Mouse (Mus musculus): ENCODE results near the gene Ppp1r3g. TPM values are rescaled to one million over a fixed set of nuclear protein-coding genes. Genes with fewer than 3 reads are reported as not detected.

Gene Ppp1r3g
- polyA plus RNA-seq, 1 experiment, result not detected

DNA sequence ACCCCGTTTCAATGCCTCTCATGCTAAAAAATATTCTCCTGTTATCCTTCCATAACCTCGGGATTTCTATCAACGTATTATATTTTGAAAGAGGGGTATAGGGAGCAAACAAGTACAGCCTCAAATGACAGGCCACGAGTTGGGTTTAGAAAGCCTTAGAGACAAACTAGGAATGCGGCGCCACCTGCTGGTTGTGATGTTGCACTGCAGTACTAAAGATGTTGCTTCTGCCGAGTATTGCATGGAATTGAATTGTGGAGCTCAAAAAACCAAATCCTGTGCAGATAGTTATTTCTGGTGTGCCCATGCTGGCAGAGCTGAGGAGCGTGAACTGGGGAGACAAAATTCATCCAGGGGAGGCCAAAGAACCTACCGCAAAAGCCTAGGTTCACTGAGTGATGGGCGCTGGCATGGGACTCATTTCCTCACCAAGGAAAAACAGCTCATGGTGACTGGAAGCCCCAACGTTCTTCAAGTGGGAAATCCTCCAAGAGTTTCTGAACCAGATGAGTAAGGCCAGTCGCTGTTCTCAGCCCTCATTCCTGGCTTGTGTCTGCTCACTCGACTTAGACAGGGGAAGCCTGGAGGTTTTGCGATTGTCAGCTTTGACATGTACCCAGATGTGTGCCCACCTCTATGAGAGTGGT is 11.2 kb upstream of the Ppp1r3g start:
- 23% methylated on average over 14 of the region's 14 CpGs for WGBS
- TF ChIP-seq CTCF (IDR thresholded peaks at IDR 0.05; ENCODE audit: extremely low read depth, insufficient read length, insufficient replicate concordance, low read depth, low read length) (peak; percentile 64; the same call in 1 of the 2 replicates), POLR2A (IDR thresholded peaks at IDR 0.05; ENCODE audit: low read depth, low read length) (no peak)
- H3K27me3 ChIP-seq (ENCODE audit: control insufficient read depth, insufficient read depth, low read length), result no peaks in the 10 kb centered on the region

DNA sequence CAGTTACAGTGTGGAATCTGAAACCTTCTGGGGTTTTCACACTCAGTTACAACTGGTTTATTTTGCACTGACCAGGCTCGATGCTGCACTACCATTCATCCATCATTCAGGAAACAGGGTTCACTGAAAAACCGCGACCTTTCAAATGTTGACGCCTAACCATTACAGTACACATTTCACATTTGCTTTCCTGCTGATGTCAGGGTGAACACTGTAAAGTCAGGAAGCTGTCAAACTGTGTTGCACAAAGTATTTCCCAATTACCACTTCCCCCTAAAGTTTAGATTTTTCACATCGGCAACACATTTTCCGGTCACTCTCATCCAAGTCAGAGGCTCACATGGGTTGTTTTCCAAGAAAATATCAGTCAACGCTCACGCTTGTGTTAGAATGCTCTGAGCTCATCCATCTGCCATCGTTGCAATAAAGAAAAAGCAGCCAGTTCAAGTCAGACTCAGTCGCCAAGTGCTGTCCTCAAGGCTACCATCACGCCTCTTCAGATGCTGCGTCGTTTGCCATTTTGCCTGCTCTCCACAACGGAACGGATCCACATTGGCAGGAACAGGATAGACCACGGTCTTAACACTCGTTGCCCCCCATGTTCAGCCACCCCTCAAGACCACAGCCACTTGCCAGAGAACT is 8.7 kb upstream of the Ppp1r3g start:
- Histone ChIP-seq H3K27ac (ENCODE audit: insufficient read depth, low read depth, low read length) (no peak overlapping the region), H3K4me1 (ENCODE audit: control insufficient read depth, insufficient read depth, insufficient read length, low read length) (0 out of 2 replicates have a peak, but pooled peaks cover 3% of the 10 kb centered on the region), H3K4me3 (ENCODE audit: low read depth, low read length) (no peak overlapping the region), H3K36me3 (ENCODE audit: control insufficient read depth, insufficient read depth, low read length) (no peaks in the 10 kb centered on the region), H3K27me3 (ENCODE audit: control insufficient read depth, insufficient read depth, low read length) (no peaks in the 10 kb centered on the region)
- 76% methylated on average over 17 of the region's 17 CpGs for WGBS
- TF ChIP-seq POLR2A (IDR thresholded peaks at IDR 0.05; ENCODE audit: low read depth, low read length) (no peak), CTCF (IDR thresholded peaks at IDR 0.05; ENCODE audit: extremely low read depth, insufficient read length, insufficient replicate concordance, low read depth, low read length) (no peak)

More for the DNA sequence above, 11.2 kb upstream of the Ppp1r3g start:
- H3K27ac ChIP-seq (ENCODE audit: insufficient read depth, low read depth, low read length), result no peak overlapping the region
- H3K36me3 ChIP-seq (ENCODE audit: control insufficient read depth, insufficient read depth, low read length), result no peaks in the 10 kb centered on the region
- H3K4me1 ChIP-seq (ENCODE audit: control insufficient read depth, insufficient read depth, insufficient read length, low read length), result 0 out of 2 replicates have a peak, but pooled peaks cover 3% of the 10 kb centered on the region
- no peak overlapping the region for H3K4me3 ChIP-seq (ENCODE audit: low read depth, low read length)

DNA sequence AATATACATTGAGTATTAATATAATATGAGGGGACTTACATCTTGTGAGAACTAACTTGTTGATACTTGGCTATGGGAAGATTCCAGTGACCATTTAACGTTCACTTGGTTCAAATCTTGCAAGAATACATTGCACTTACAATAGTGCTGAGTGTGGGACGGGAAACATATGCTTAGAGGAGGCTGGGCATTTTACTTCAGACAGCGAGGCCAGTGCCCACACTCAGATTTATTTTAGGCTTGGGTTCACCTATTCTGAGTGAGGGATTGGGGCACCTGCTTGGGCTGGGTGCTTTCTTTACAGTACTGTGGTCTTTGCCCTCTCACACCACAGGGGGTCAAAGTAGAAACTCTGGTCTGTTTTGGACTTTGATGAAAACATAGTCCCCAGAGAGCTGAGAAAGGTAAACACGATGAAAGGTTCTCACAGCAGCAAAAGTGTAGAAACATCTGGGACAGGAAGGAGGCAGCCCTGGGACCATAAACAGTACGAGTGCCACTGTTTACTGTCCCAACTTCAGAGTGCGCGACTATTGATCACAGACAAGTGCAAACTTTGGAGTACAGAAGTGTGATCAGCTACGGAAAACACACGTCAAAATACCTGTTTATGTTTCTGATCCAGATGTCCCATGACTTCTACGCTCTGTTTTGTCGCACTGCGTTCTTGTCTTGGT is 890 bp downstream of the Ppp1r3g start:
- no peaks in the 10 kb centered on the region for H3K4me1 ChIP-seq (ENCODE audit: control insufficient read depth, insufficient read depth, insufficient read length, low read length)
- no peaks in the 10 kb centered on the region for H3K27me3 ChIP-seq (ENCODE audit: control insufficient read depth, insufficient read depth, low read length)
- no peak overlapping the region for H3K27ac ChIP-seq (ENCODE audit: insufficient read depth, low read depth, low read length)
- no peak overlapping the region for H3K4me3 ChIP-seq (ENCODE audit: low read depth, low read length)
- H3K36me3 ChIP-seq (ENCODE audit: control insufficient read depth, insufficient read depth, low read length), result no peaks in the 10 kb centered on the region
- WGBS, result 69% methylated on average over 12 of the region's 12 CpGs
- no peak for TF ChIP-seq POLR2A (IDR thresholded peaks at IDR 0.05; ENCODE audit: low read depth, low read length)
- no peak for TF ChIP-seq CTCF (IDR thresholded peaks at IDR 0.05; ENCODE audit: extremely low read depth, insufficient read length, insufficient replicate concordance, low read depth, low read length)

DNA sequence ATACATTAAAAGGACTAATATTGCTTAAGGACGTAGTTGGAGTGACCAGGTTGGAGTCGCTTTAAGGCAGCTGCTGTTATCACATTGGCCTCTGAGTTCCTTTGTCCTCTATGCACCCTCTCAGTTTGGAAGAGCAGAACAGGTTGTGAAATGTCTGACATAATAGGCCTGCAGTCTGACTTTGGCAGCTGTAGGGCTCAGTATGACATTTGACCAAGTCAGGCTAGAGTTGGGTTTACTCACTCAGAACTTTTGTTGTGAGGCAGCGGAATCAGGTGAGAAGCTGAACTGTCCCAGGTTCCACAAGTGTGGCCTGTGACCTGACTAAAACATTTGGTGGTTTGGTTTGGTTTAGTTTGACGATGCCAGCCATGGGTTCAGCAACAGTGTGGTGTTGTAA is 4.9 kb downstream of the Ppp1r3g start:
- H3K4me3 ChIP-seq (ENCODE audit: low read depth, low read length), result no peak overlapping the region
- 87% methylated on average over 4 of the region's 4 CpGs for WGBS
- peaks cover 17% of the 10 kb centered on the region for H3K27me3 ChIP-seq (ENCODE audit: control insufficient read depth, insufficient read depth, low read length)
- no peak overlapping the region for H3K27ac ChIP-seq (ENCODE audit: insufficient read depth, low read depth, low read length)
- TF ChIP-seq POLR2A (IDR thresholded peaks at IDR 0.05; ENCODE audit: low read depth, low read length) (no peak), CTCF (IDR thresholded peaks at IDR 0.05; ENCODE audit: extremely low read depth, insufficient read length, insufficient replicate concordance, low read depth, low read length) (no peak)
- no peaks in the 10 kb centered on the region for H3K36me3 ChIP-seq (ENCODE audit: control insufficient read depth, insufficient read depth, low read length)
- peaks cover 3% of the 10 kb centered on the region for H3K4me1 ChIP-seq (ENCODE audit: control insufficient read depth, insufficient read depth, insufficient read length, low read length)

DNA sequence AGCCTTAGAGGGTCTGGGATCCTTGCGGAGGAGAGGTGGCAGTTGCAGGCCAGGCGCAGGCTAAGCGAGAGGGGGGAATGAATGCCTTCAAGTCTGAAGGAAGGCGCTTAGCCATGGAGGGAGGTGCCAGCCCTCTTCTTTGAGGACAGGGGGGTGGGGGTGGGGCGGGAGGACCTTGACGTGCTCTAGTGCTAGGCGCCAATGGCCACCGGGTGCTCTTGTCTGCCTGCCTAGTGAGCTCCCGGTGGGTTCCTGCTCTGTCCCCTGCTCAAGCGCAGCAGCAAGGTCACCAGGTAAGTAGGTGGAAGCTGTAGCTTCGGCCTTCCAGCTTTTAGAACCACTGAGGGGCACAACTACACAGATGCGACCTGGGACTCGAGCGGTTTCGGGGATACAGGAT is 9.1 kb downstream of the Ppp1r3g start:
- TF ChIP-seq POLR2A (IDR thresholded peaks at IDR 0.05; ENCODE audit: low read depth, low read length) (no peak), CTCF (IDR thresholded peaks at IDR 0.05; ENCODE audit: extremely low read depth, insufficient read length, insufficient replicate concordance, low read depth, low read length) (no peak)
- Histone ChIP-seq H3K36me3 (ENCODE audit: control insufficient read depth, insufficient read depth, low read length) (no peaks in the 10 kb centered on the region), H3K27ac (ENCODE audit: insufficient read depth, low read depth, low read length) (no peak overlapping the region), H3K4me3 (ENCODE audit: low read depth, low read length) (peak overlapping the region; percentile 66; the same call in 1 of the 2 replicates), H3K27me3 (ENCODE audit: control insufficient read depth, insufficient read depth, low read length) (peaks cover 33% of the 10 kb centered on the region), H3K4me1 (ENCODE audit: control insufficient read depth, insufficient read depth, insufficient read length, low read length) (peaks cover 9% of the 10 kb centered on the region)
- WGBS, result 29% methylated on average over 15 of the region's 15 CpGs

DNA sequence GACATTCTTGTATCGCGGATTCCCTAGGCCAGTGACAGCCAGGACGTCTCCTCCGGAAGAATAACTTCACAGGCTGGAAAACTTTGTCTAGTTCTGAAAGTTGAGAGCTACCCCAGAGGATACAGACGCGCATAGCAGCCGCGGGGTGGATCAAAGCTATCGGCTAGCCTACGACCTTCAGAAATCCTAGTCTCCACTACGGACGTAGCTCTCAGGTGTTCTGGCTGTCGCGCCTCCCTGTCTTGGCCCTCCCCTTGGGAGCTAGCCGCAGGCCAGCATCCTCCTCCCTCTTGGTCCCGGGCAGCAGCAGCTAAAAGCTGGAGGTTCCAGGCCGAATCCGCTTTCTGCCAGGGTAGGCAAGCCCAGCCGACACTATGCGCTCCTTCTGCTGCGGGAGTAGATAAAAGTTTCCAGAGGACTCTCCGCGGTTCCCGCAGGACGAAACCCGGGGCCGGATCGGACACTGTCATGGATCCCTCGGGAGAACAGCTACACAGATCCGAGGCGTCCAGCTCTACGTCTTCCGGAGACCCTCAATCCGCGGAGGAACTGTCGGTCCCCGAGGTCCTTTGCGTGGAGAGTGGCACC is 9.6 kb downstream of the Ppp1r3g start:
- Histone ChIP-seq H3K27me3 (ENCODE audit: control insufficient read depth, insufficient read depth, low read length) (peaks cover 33% of the 10 kb centered on the region), H3K4me3 (ENCODE audit: low read depth, low read length) (peak overlapping the region; percentile 66), H3K27ac (ENCODE audit: insufficient read depth, low read depth, low read length) (no peak overlapping the region), H3K36me3 (ENCODE audit: control insufficient read depth, insufficient read depth, low read length) (no peaks in the 10 kb centered on the region), H3K4me1 (ENCODE audit: control insufficient read depth, insufficient read depth, insufficient read length, low read length) (peaks cover 9% of the 10 kb centered on the region)
- WGBS, result under 1% methylated on average over 38 of the region's 38 CpGs
- TF ChIP-seq CTCF (IDR thresholded peaks at IDR 0.05; ENCODE audit: extremely low read depth, insufficient read length, insufficient replicate concordance, low read depth, low read length), result no peak
